Mouse (Mus musculus): ENCODE data around the gene Spint2. TPM values are rescaled to one million over a fixed set of nuclear protein-coding genes. Genes with fewer than 3 reads are reported as not detected.
"Not testable (repeated sequence)": the region's sequence is repeated elsewhere in the genome, so short reads cannot be mapped to it uniquely, and the experiment has no call there.

Spint2 gene
- polyA plus RNA-seq, 1 experiment from 2014 or later, result 332 TPM

- WGBS, result 15% methylated on average over 15 of the region's 15 CpGs
- H3K9me3 ChIP-seq, H3K36me3 ChIP-seq, H3K27me3 ChIP-seq: not testable (repeated sequence)
- Histone ChIP-seq H3K27ac (peak overlapping the region; percentile 83), H3K9ac (peak overlapping the region; percentile 21; the same call in 1 of the 2 replicates), H3K4me1 (peaks cover 15% of the 10 kb centered on the region), H3K4me3 (peak overlapping the region; percentile 43), H3K4me2 (peak overlapping the region; percentile 55)
- ATAC-seq (ENCODE audit: borderline replicate concordance, extremely low read depth, low FRiP score, low TSS enrichment), result peak; percentile 61; the same call in 1 of the 2 replicates
These were observed 70.7 kb downstream of the Spint2 start for GRCm38 (mm10) chr7:29211013-29211412.

Other genes with a start within 250 kb of the Spint2 start
- 0.19 and 0.24 TPM in 2 replicates for gene Ryr1, start 156.7 kb downstream of the Spint2 start, polyA plus RNA-seq (2015; fragmentation: Nextera tagmentation; extraction: Ambion mirVana)
- 1.1 and 1.7 TPM in 2 replicates for gene Rasgrp4, start 147.1 kb downstream of the Spint2 start, polyA plus RNA-seq (2015; fragmentation: Nextera tagmentation; extraction: Ambion mirVana)
- gene Fam98c, start 125.7 kb downstream of the Spint2 start, polyA plus RNA-seq (2015; fragmentation: Nextera tagmentation; extraction: Ambion mirVana), result 17.7 and 19.3 TPM in 2 replicates
- 0.34 and 0.74 TPM in 2 replicates for gene Ggn, start 111.7 kb downstream of the Spint2 start, polyA plus RNA-seq (2015; fragmentation: Nextera tagmentation; extraction: Ambion mirVana)
- gene Spred3, start 111.5 kb downstream of the Spint2 start, polyA plus RNA-seq (2015; fragmentation: Nextera tagmentation; extraction: Ambion mirVana), result 1.4 and 2.3 TPM in 2 replicates
- 267 and 270 TPM in 2 replicates for gene Psmd8, start 101.2 kb downstream of the Spint2 start, polyA plus RNA-seq (2015; fragmentation: Nextera tagmentation; extraction: Ambion mirVana)
- gene Catsperg1, start 67.9 kb downstream of the Spint2 start, polyA plus RNA-seq (2015; fragmentation: Nextera tagmentation; extraction: Ambion mirVana), result 0.86 and 1.0 TPM in 2 replicates
- gene Kcnk6, start 49.4 kb downstream of the Spint2 start, polyA plus RNA-seq (2015; fragmentation: Nextera tagmentation; extraction: Ambion mirVana), result 1.7 and 2.0 TPM in 2 replicates
- 133 and 134 TPM in 2 replicates for gene Yif1b, start 43.6 kb downstream of the Spint2 start, polyA plus RNA-seq (2015; fragmentation: Nextera tagmentation; extraction: Ambion mirVana)
- 13.1 and 14.4 TPM in 2 replicates for gene 2200002D01Rik, start 33.4 kb downstream of the Spint2 start, polyA plus RNA-seq (2015; fragmentation: Nextera tagmentation; extraction: Ambion mirVana)
- 148 and 159 TPM in 2 replicates for gene Ppp1r14a, start 7.4 kb upstream of the Spint2 start, polyA plus RNA-seq (2015; fragmentation: Nextera tagmentation; extraction: Ambion mirVana)
- gene Dpf1, start 22.0 kb upstream of the Spint2 start, polyA plus RNA-seq (2015; fragmentation: Nextera tagmentation; extraction: Ambion mirVana), result 12.8 and 13.7 TPM in 2 replicates
- 24.1 and 25.1 TPM in 2 replicates for gene Sipa1l3, start 236.7 kb upstream of the Spint2 start, polyA plus RNA-seq (2015; fragmentation: Nextera tagmentation; extraction: Ambion mirVana)